In the genomic region with DNA sequence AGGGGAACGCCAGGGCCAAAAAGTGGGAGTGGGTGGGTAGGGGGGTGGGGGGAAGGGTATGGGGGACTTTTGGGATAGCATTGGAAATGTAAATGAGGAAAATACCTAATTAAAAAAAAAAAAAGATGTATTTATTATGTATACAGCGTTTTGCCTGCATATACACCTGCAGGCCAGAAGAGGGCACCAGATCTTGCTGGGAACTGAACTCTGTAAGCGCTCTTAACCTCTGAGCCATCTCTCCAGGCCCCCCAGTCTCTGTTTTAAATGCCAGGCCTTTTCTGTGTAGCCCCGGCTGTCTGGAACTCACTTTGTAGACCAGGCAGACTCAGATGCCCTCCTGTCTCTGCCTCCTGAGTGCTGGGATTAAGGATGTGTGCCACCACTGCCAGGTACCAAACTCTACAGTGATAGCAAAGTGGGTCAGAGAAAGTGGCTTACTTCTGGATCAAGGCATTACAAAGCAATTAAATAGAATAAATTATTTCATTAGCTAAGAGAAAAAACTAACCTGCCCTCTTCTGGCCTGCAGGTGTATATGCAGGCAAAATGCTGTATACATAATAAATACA, we compare ENCODE assay signal across 9 mouse cellular contexts. TPM values are rescaled to one million over a fixed set of nuclear protein-coding genes. Genes with fewer than 3 reads are reported as not detected.
DNase-seq lines count a peak whose midpoint lies in the region; ATAC-seq and TF ChIP-seq lines count a peak whose summit lies in the region.
"Had no signal": no experiment of that assay in that cellular context is flagged by ENCODE, and none has a peak within 500 bp of the region (broad histone marks: within the 10 kb centered on the region; RNA-seq: fewer than 3 reads in every experiment).

No protein-coding gene starts in this region.

- no peak overlapping the region for H3K4me2 ChIP-seq in intestine, postnatal 0 days (replicated peaks; ENCODE audit: low read depth)
- H3K4me2 ChIP-seq in intestine, embryonic 16.5 days (ENCODE audit: low read depth, low read length): no peak overlapping the region
- no peak overlapping the region for H3K4me2 ChIP-seq in liver, embryonic 12.5 days
- H3K4me2 ChIP-seq in forebrain, embryonic 12.5 days: no peak overlapping the region

- H3K9ac ChIP-seq in intestine, postnatal 0 days (ENCODE audit: low read depth, low read length): no peak overlapping the region
- no peak overlapping the region for H3K9ac ChIP-seq in intestine, embryonic 16.5 days (ENCODE audit: low read depth, low read length)
- no peak overlapping the region for H3K9ac ChIP-seq in liver, embryonic 12.5 days
- no peak overlapping the region for H3K9ac ChIP-seq in forebrain, embryonic 12.5 days

- TF ChIP-seq CTCF in intestine, postnatal 0 days (IDR thresholded peaks at IDR 0.05; ENCODE audit: low read depth): peak; percentile 58

- no peaks in the 10 kb centered on the region for H3K27me3 ChIP-seq in intestine, postnatal 0 days (replicated peaks; ENCODE audit: control insufficient read depth, insufficient read depth, low read length)
- H3K27me3 ChIP-seq in intestine, embryonic 16.5 days (replicated peaks; ENCODE audit: control insufficient read depth, insufficient read depth, low read length): no peaks in the 10 kb centered on the region
- no peaks in the 10 kb centered on the region for H3K27me3 ChIP-seq in liver, embryonic 12.5 days (replicated peaks)
- H3K27me3 ChIP-seq in forebrain, embryonic 12.5 days: no peaks in the 10 kb centered on the region

- no peak overlapping the region for H3K4me3 ChIP-seq in intestine, postnatal 0 days (ENCODE audit: low read depth, low read length)
- no peak overlapping the region for H3K4me3 ChIP-seq in intestine, embryonic 16.5 days (ENCODE audit: low read length)
- H3K4me3 ChIP-seq in liver, embryonic 12.5 days: no peak overlapping the region
- no peak overlapping the region for H3K4me3 ChIP-seq in forebrain, embryonic 12.5 days (replicated peaks)

- ATAC-seq in intestine, postnatal 0 days: no peak
- ATAC-seq in intestine, embryonic 16.5 days: no peak
- peak; percentile 53; the same call in 1 of the 2 replicates for ATAC-seq in liver, embryonic 12.5 days
- ATAC-seq in forebrain, embryonic 12.5 days (ENCODE audit: low FRiP score): no peak

- DNase-seq in B cell, adult 2 months: peak; percentile 42 to 44
- peak; percentile 77 for DNase-seq in ZHBTc4 (ENCODE audit: low read depth, low spot score)
- DNase-seq in cerebellum, adult 9-10 months: no peak
- no peak for DNase-seq in kidney, adult 11 months
- DNase-seq: lung, postnatal 36 days had no signal

- H3K4me1 ChIP-seq in intestine, postnatal 0 days (replicated peaks; ENCODE audit: control insufficient read depth, insufficient read depth, low read length): no peaks in the 10 kb centered on the region
- no peaks in the 10 kb centered on the region for H3K4me1 ChIP-seq in intestine, embryonic 16.5 days (ENCODE audit: control insufficient read depth, insufficient read depth, low read length)
- peaks cover 18% of the 10 kb centered on the region for H3K4me1 ChIP-seq in liver, embryonic 12.5 days
- peaks cover 4% of the 10 kb centered on the region; the same call in 1 of the 2 replicates for H3K4me1 ChIP-seq in forebrain, embryonic 12.5 days

- H3K9me3 ChIP-seq in intestine, postnatal 0 days (ENCODE audit: control insufficient read depth): no peaks in the 10 kb centered on the region
- no peaks in the 10 kb centered on the region for H3K9me3 ChIP-seq in intestine, embryonic 16.5 days (ENCODE audit: control insufficient read depth, low read length)
- no peaks in the 10 kb centered on the region for H3K9me3 ChIP-seq in liver, embryonic 12.5 days (replicated peaks)
- H3K9me3 ChIP-seq in forebrain, embryonic 12.5 days: no peaks in the 10 kb centered on the region

- H3K36me3 ChIP-seq in intestine, postnatal 0 days (ENCODE audit: control insufficient read depth, insufficient read depth): peaks cover 55% of the 10 kb centered on the region
- H3K36me3 ChIP-seq in intestine, embryonic 16.5 days (ENCODE audit: control insufficient read depth, insufficient read depth, low read length): no peaks in the 10 kb centered on the region
- H3K36me3 ChIP-seq in liver, embryonic 12.5 days: peaks cover 56% of the 10 kb centered on the region
- H3K36me3 ChIP-seq in forebrain, embryonic 12.5 days (replicated peaks): no peaks in the 10 kb centered on the region

- 61% methylated on average over 3 of the region's 4 CpGs for WGBS in intestine, postnatal 0 days
- WGBS in intestine, embryonic 16.5 days: 53% methylated on average over 3 of the region's 4 CpGs
- WGBS in liver, embryonic 12.5 days (ENCODE audit: insufficient replicate concordance): 27% methylated on average over 4 of the region's 4 CpGs
- 49% methylated on average over 4 of the region's 4 CpGs for WGBS in forebrain, embryonic 12.5 days

- no peak overlapping the region for H3K27ac ChIP-seq in intestine, postnatal 0 days (ENCODE audit: low read depth, low read length)
- no peak overlapping the region for H3K27ac ChIP-seq in intestine, embryonic 16.5 days (ENCODE audit: low read length)
- H3K27ac ChIP-seq in liver, embryonic 12.5 days: no peak overlapping the region
- no peak overlapping the region for H3K27ac ChIP-seq in forebrain, embryonic 12.5 days

RNA-seq across cellular contexts. Expression of gene Mcm10, which starts 12.7 kb away (rescaled TPM):
- 9.2 and 9.3 TPM in 2 replicates for polyA plus RNA-seq in intestine, postnatal 0 days (2015; fragmentation: Nextera tagmentation; extraction: Ambion mirVana)
- polyA plus RNA-seq in intestine, embryonic 16.5 days (2015; fragmentation: Nextera tagmentation; extraction: Ambion mirVana): 28.4 and 30.0 TPM in 2 replicates
- 57.7 and 59.0 TPM in 2 replicates for polyA plus RNA-seq in liver, embryonic 12.5 days (2016; fragmentation: Nextera tagmentation; extraction: Ambion mirVana)
- 44.5 and 46.3 TPM in 2 replicates for polyA plus RNA-seq in forebrain, embryonic 12.5 days (2016; fragmentation: Nextera tagmentation; extraction: Ambion mirVana)

RNA-seq across cellular contexts. Expression of gene Optn, which starts 38.6 kb away (rescaled TPM):
- 62.7 and 74.2 TPM in 2 replicates for polyA plus RNA-seq in intestine, postnatal 0 days (2015; fragmentation: Nextera tagmentation; extraction: Ambion mirVana)
- polyA plus RNA-seq in intestine, embryonic 16.5 days (2015; fragmentation: Nextera tagmentation; extraction: Ambion mirVana): 28.7 and 36.9 TPM in 2 replicates
- polyA plus RNA-seq in liver, embryonic 12.5 days (2016; fragmentation: Nextera tagmentation; extraction: Ambion mirVana): 18.5 and 18.7 TPM in 2 replicates
- polyA plus RNA-seq in forebrain, embryonic 12.5 days (2016; fragmentation: Nextera tagmentation; extraction: Ambion mirVana): 2.5 and 3.3 TPM in 2 replicates

RNA-seq across cellular contexts. Expression of gene Ucma, which starts 49.3 kb away (rescaled TPM):
- not detected in 2 replicates for polyA plus RNA-seq in intestine, postnatal 0 days (2015; fragmentation: Nextera tagmentation; extraction: Ambion mirVana)
- polyA plus RNA-seq in intestine, embryonic 16.5 days (2015; fragmentation: Nextera tagmentation; extraction: Ambion mirVana): not detected in 2 replicates
- polyA plus RNA-seq in liver, embryonic 12.5 days (2016; fragmentation: Nextera tagmentation; extraction: Ambion mirVana): not detected in 2 replicates
- 0.55 TPM in 1 of 2 replicates, not detected in the other for polyA plus RNA-seq in forebrain, embryonic 12.5 days (2016; fragmentation: Nextera tagmentation; extraction: Ambion mirVana)

Comparison
In these comparisons a context has a peak if more than half of its experiments do, and no peak if none do; other contexts are left out.
1. DNase-seq: peak in B cell, adult 2 months (2 of 2) and ZHBTc4 (single experiment); none in cerebellum, adult 9-10 months (single experiment) and kidney, adult 11 months (single experiment).